Mouse (Mus musculus): ENCODE data around the gene Igf2bp1.

GRCm38 (mm10) chr11:96033264-96033663 lies 27.5 kb upstream of the Igf2bp1 start:
- TF ChIP-seq CTCF (IDR thresholded peaks at IDR 0.05; ENCODE audit: low read depth): peak; percentile 26; the same call in 1 of the 2 replicates
- TF ChIP-seq EP300 (IDR thresholded peaks at IDR 0.05; ENCODE audit: low read depth): no peak

Data from heart, postnatal 0 days (tissue).